Mouse (Mus musculus) brain, adult 2 months (tissue): Measurements from ENCODE around the gene Wdr93.

Source experiments
- DNase-seq: peaks from one replicate; pipeline ENCODE4 v3.0.0; 2011; ENCODE audit warnings: low read depth, low spot score

The Wdr93 gene

DNA sequence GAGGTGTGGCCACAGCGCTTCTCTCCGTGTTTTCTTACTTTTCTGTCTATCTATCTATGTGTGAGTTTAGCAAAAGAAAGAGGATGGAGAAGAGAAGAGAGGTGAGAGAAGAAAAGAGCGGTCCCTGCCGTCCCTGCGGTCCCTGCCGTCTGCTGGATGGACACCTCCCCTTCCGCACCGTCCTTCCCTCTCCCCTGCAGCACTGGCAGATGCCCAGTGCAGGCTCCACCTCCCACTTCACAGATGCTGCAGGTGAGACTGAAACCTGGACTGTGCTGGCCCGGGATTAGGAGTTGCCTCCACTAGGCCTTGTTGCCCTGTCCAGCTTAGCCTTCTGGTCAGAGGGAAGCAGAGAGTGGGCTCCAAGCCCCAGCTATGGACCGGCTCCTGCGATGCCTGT lies 58.4 kb downstream of the Wdr93 start:
- DNase-seq: no peak

DNA sequence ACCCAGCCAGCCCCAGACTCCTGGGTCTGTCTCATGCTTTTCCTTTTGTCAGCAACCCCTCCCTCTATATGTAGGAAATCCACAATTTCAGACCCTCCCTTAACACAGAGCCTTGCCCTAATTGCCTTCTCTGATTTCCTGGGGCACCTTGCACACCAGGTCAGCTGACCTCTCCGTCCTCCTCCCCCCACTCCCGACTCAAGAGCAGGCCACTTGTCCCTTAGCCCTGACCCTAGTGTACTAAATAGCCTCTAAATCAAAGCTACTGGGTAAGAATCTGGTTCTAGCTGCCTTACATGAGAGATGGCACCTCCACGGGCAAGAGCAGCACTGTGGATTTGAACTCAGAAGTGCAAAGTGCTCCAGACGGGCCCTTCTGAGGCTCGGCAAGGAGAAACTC lies 59.1 kb downstream of the Wdr93 start:
- no peak for DNase-seq

DNA sequence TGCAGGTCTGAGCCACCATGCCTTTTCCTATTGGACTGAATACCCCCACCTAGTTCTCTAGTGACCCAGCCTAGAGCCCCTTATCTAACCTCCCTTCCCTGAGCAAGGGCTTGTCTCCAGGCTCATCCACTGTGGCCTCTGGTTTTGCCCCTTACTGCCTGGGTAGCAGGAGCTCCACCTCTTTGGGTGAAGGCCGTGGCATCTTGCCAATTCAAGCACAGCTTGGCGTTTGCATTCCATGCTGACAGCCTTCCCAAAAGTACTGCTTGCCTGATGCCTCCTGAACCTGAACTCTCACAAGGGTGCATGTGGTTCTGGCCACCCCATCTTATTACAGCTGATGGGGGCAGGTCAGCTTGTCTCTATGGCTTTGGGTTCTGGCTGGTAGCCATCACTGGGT lies 60.9 kb downstream of the Wdr93 start:
- DNase-seq: no peak

DNA sequence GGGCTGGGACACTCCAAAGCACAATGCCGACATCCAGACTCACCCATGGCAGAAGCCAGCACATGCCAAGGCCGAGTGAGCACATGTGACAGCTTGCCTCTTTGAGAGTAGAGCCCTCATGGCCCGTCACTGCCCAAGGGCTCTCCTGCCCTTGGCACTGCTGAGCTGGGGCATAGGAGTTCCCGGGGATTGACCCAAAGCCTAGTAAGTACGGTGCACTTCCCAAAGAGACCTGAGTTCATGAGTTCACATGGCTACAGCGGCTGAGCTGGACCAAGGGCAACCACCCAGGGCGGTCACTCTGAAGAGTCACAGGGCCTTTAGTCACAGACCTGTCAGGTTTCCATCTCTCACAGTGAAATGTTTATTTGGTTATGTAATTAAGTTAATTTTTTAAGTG lies 65.6 kb downstream of the Wdr93 start:
- no peak for DNase-seq

DNA sequence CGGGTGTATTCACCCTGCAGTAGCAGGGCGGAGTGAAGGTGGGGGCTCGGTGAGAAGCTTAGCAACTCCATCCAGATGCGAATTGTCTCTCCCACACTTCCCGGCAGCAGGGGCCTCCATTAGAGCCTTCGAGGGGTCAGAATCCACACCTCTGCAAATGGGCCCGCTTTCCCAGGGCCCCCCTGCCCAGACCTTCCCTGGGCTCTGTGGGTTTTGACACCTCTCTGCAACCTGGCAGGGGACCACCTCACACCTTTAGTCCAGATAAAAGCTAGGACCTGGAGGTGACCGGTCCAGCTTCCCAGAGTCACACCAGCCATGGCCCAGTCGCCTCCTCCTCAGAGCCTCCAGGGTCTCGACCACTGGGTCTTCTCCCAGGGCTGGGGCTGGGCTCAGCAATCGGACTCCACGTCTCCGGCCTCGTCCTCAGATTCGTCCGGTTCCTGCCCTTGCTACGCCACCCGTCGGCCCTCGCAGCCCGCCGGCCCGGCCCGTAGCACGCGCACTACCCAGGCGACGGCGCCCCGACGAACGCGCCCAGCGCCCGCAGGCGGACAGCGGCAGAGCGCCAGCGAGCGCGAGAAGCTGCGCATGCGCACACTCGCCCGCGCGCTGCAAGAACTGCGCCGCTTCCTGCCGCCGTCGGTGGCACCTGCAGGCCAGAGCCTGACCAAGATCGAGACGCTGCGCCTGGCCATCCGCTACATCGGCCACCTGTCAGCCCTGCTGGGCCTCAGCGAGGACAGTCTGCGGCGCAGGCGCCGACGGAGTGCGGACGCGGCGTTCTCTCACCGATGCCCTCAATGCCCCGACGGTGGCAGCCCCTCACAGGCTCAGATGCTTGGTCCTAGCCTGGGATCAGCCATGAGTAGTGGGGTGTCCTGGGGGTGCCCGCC lies 67.9 kb downstream of the Wdr93 start, which contains the start of gene Mesp2:
Mesp2 (plus strand) TSS at position 117 of the 896 bp plus-strand sequence.
- DNase-seq: peak; percentile 71

DNA sequence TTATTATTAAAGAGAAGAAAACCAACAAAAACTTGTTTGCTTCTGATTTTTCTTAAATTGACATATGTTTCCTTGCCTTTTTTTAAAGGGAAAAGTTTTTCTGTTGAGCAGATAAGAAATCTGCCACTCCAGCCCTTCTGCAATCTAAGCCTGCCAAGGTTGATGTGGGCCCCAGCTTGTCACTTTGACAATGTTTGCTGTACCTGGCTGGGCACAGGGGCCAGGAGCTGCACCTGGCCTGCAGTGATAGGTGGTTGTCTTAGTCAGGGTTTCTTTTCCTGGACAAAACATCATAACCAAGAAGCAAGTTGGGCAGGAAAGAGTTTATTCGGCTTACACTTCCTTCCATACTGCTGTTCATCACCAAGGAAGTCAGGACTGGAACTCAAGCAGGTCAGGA lies 70.4 kb downstream of the Wdr93 start:
- DNase-seq: no peak

DNA sequence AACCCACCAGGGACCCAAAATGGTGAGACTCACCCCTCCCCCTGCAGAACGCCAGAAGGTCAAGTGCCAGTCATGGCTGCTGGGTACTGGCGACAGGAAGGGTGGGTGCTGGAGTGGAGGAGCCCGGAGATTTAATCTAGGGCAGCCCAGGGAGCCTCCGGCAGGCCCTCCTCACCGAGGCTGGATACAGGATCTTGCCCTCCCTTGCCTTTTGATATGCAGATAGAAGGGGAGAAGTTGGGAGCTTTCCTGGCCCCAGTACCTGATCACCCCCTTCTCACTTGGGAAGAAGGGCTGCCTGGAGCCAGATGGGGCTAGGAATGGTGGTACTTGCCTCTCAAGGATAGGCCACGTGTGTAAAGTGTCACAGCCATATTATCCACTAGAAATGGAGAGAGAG lies 75.4 kb downstream of the Wdr93 start:
- no peak for DNase-seq

DNA sequence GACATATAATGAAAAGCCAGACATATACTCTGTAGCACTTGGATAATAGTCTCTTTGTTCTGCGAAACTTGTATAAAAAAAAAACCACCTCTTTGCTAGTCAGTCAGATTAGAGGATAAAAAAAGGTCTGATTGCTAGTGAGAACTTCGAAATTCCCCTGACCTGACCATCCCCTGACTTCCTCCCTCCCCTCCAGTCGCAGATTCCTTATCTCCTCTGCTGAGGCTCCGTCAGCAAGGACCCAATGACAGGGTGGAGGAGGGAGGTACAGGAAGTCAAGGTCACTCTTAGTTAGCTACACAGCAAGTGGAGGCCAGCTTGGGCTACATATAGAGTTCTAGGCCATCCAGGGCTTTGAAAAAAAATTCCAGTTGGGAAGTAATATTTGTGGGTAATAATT lies 76.6 kb downstream of the Wdr93 start:
- DNase-seq: no peak

DNA sequence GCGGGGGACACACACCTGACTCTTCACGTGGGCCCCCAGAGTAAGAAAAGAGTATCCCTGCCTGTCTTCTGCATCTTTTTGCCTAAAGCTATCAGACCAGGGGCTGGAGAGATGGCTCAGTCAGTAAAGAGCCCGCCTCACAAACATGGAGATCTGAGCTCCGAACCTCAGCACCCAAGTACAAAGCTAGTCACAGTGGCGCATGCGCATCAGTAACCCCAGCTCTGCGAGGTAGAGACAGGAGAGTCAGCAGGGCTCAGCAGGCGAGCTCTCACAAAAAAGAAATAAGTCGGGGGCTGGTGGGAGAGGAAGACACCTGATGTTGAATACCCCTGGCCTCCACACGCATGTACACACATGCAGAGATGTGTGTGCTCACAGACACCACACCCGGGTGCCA lies 77.0 kb downstream of the Wdr93 start:
- DNase-seq: no peak

DNA sequence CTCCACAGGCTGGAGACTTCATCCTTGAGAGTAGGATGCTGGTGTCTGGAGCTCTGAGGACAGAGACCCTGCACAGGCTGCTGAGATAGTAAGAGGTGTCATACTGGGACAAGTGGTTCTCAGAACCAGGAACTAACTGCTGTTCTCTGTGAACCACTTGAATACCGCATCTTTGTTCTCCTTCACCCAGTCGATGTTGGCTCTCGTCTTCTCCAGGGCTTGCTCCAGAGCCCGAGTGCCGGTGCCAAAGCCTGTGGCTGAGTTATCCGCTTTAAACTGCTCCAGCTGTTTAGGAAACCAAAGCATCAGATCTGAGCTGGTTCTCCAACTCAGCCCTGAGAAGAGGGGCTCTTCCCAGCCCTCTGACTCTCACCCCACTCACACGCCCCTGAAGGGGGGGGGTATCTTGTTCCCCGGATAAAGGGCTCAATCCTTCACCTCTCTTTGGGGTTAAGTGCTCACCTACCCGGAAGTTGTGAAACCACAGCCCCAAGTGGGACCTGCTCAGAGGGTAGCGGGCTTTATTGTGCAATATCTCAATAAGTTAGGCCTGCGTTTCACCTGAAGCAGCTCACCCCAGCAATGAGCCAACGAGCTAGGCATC lies 79.2 kb downstream of the Wdr93 start:
- DNase-seq: no peak

DNA sequence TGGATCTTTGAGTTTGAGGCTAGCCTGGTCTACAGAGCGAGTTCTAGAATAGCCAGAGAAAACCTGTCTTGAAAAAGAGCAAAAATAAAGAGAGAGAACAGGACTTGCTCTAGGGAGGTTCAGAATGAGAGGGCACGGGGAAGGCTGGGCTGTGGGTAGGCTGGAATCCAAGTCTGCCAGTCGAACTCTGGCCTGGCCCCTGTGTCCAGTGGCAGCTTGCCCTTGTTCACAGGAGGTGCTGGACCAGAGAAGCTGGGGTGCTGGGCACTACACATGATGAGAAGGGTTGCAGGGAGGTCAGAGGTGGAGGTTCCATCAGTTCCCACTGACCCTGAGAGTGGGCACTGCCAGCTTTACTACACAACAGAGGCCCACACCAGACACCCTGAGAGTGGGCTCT lies 85.4 kb downstream of the Wdr93 start:
- DNase-seq: no peak

DNA sequence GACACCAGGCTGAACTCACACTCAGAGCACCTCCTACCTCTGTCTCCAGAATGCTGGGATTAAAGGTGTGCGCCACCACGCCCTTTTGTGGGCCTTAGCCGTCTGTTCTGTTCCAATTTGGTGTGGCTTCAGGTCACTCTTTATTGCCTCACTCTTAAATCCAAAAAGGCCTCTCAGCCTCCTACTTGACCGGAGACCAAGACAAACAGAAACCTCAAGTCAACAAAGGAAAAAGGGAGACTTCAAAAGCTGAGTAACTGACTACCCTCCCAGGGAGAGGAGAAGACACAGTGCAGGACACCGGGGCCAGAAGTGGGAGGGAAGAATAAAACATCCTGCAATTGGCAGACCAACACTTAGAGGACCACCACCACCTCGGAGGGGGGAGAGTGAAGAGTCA lies 88.2 kb downstream of the Wdr93 start:
- no peak for DNase-seq

DNA sequence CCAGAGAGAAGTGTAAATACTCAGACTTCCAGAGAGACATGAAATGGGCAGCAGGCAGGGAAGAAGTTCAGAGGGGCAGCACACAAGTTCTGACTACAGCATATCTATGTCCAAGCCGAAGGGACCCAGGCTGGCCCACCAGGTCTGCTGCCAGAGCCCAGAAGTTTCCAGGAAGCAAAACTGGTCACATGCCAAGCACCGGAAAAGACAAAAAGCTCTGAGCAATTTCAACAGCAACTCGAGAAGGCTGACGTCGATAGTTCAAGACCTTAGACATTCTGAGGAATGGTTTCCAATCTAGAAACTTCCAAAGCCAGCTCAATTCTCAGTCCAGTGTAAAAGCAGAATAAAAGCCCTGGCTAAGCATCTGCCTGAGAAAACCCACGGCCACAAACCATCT lies 88.6 kb downstream of the Wdr93 start:
- no peak for DNase-seq

DNA sequence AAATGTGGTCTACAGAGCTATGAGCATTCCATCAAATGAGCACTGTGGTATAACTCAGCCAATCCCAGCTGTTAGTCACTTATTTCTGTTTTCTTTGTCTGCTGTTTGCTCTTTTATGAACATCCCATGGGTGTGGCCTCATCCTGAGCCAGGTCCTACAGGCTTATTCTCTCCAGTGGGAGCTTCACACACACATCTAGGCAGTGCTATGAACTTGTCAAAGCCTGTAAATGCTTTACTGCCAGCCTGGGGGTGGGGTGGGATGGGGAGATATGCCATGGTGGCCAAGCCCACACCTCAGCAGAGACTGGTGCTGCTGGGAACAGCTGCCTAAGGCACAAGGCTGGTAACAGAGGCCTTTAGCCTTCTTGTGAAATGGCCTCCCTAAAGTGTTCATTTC lies 90.0 kb downstream of the Wdr93 start:
- no peak for DNase-seq

DNA sequence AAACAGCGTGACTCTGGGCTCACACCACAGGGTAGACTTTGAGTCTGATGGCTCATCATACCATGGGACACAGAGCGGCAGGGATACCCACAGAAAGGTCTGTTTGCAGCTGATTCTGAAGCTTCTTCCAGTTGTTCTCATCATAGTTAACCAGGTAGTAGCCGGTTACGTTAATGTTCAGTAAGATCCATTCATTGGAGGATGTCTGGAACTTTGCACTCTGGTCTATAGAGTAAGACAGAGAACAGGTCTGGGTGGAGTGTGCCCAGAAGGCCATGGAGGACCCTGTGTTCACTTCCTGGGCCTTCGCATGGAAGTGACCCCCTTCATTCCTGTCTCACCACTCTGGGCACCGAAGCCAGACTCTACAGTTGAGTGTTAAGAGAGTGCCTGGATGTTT lies 92.2 kb downstream of the Wdr93 start:
- no peak for DNase-seq
